ENCODE assay signal across 22 mouse cellular contexts in the genomic region with DNA sequence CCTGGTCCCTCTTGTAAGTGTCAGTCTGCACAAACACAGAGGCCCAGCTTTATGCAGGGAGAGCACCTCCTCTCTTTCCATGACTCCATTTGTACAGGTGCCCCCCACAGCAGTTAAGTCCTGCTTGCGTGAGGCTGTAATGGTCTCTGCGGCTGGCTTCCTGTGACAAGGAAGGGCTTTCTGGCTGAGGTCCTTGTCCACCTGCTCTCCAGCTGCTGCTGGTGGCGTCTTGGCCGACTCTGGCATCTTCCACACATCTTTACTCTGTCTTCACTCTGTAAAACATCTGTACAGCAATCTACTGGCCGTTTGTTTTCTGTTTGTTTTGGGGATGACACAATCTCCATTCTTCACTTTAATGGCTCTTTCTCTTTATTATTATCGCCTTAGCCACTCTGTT.
A peak's percentile ranks its signal among the peaks of the same experiment; 100 is the strongest.
DNase-seq lines count a peak whose midpoint lies in the region; ATAC-seq and TF ChIP-seq lines count a peak whose summit lies in the region.
"Had no signal": no experiment of that assay in that cellular context is flagged by ENCODE, and none has a peak within 500 bp of the region (broad histone marks: within the 10 kb centered on the region; RNA-seq: fewer than 3 reads in every experiment).

No protein-coding gene starts in this region.

- TF ChIP-seq CTCF in stomach, postnatal 0 days (IDR thresholded peaks at IDR 0.05; ENCODE audit: low read depth), result no peak

- H3K27me3 ChIP-seq in hindbrain, embryonic 10.5 days (ENCODE audit: insufficient read depth, poor library complexity, severe bottlenecking), result peaks cover 95% of the 10 kb centered on the region
- peaks cover 79% of the 10 kb centered on the region for H3K27me3 ChIP-seq in hindbrain, embryonic 14.5 days (ENCODE audit: control insufficient read depth, insufficient read depth, low read length)
- H3K27me3 ChIP-seq in embryonic facial prominence, embryonic 12.5 days, result no peaks in the 10 kb centered on the region
- peaks cover under 1% of the 10 kb centered on the region for H3K27me3 ChIP-seq in limb, embryonic 12.5 days
- H3K27me3 ChIP-seq in stomach, postnatal 0 days (ENCODE audit: control insufficient read depth, insufficient read depth, low read length), result no peaks in the 10 kb centered on the region
- H3K27me3 ChIP-seq: forebrain, embryonic 15.5 days had no signal

- TF ChIP-seq EP300 in stomach, postnatal 0 days (optimal IDR thresholded peaks at IDR 0.05), result no peak

- no peak overlapping the region for H3K4me3 ChIP-seq in hindbrain, embryonic 10.5 days
- no peak overlapping the region for H3K4me3 ChIP-seq in hindbrain, embryonic 14.5 days (replicated peaks; ENCODE audit: low read length)
- H3K4me3 ChIP-seq in embryonic facial prominence, embryonic 12.5 days, result no peak overlapping the region
- no peak overlapping the region for H3K4me3 ChIP-seq in limb, embryonic 12.5 days (replicated peaks)
- H3K4me3 ChIP-seq in stomach, postnatal 0 days (ENCODE audit: low read depth, low read length), result no peak overlapping the region
- H3K4me3 ChIP-seq: forebrain, embryonic 15.5 days; midbrain, embryonic 10.5 days had no signal

- no peak for ATAC-seq in hindbrain, embryonic 14.5 days (ENCODE audit: low FRiP score)
- no peak for ATAC-seq in embryonic facial prominence, embryonic 12.5 days (ENCODE audit: insufficient number of reproducible peaks, insufficient read depth, low FRiP score, low TSS enrichment)
- ATAC-seq in limb, embryonic 12.5 days (ENCODE audit: insufficient number of reproducible peaks, insufficient read depth, low FRiP score, low TSS enrichment, low read depth), result no peak
- ATAC-seq in stomach, postnatal 0 days (ENCODE audit: low FRiP score, low TSS enrichment), result no peak
- ATAC-seq: activated CD4-positive, CD25-positive, alpha-beta regulatory T cell, adult 4 months; forebrain, embryonic 15.5 days; hindbrain, postnatal 0 days had no signal

- WGBS in hindbrain, embryonic 10.5 days, result 68% methylated on average over 6 of the region's 6 CpGs
- 75% methylated on average over 6 of the region's 6 CpGs for WGBS in hindbrain, embryonic 14.5 days
- 48% methylated on average over 6 of the region's 6 CpGs for WGBS in embryonic facial prominence, embryonic 12.5 days
- 18% methylated on average over 6 of the region's 6 CpGs for WGBS in limb, embryonic 12.5 days
- 44% methylated on average over 6 of the region's 6 CpGs for whole genome bisulfite sequencing in stomach, postnatal 0 days

- peaks cover 82% of the 10 kb centered on the region for H3K4me1 ChIP-seq in hindbrain, embryonic 10.5 days (replicated peaks)
- H3K4me1 ChIP-seq in hindbrain, embryonic 14.5 days (replicated peaks; ENCODE audit: control insufficient read depth, insufficient read depth, low read length), result peaks cover 18% of the 10 kb centered on the region
- H3K4me1 ChIP-seq in embryonic facial prominence, embryonic 12.5 days, result peaks cover 67% of the 10 kb centered on the region
- H3K4me1 ChIP-seq in limb, embryonic 12.5 days (replicated peaks), result peaks cover 94% of the 10 kb centered on the region
- no peaks in the 10 kb centered on the region; the same call in 1 of the 2 replicates for H3K4me1 ChIP-seq in stomach, postnatal 0 days (replicated peaks; ENCODE audit: control insufficient read depth, insufficient read depth)

- peak; percentile 11 for DNase-seq in gastrocnemius, postnatal 25 days
- no peak for DNase-seq in gastrocnemius, postnatal 36 days
- no peak for DNase-seq in hindbrain, embryonic 10.5 days (ENCODE audit: low spot score)
- no peak for DNase-seq in hindbrain, embryonic 14.5 days (ENCODE audit: low spot score)
- DNase-seq in thymus, postnatal 10 days (ENCODE audit: low spot score in 2 of 2), result no peak
- no peak for DNase-seq in stomach, postnatal 0 days (ENCODE audit: low spot score)
- DNase-seq: adrenal gland, postnatal 10 days; cerebellum, postnatal 10 days; kidney, adult 11 months; liver; right cerebral cortex, postnatal 14 days; spleen, adult 18-20 months; thymus, postnatal 4 days had no signal

- H3K36me3 ChIP-seq in hindbrain, embryonic 10.5 days, result no peaks in the 10 kb centered on the region
- no peaks in the 10 kb centered on the region for H3K36me3 ChIP-seq in hindbrain, embryonic 14.5 days (replicated peaks; ENCODE audit: control insufficient read depth, insufficient read depth)
- no peaks in the 10 kb centered on the region for H3K36me3 ChIP-seq in embryonic facial prominence, embryonic 12.5 days
- no peaks in the 10 kb centered on the region for H3K36me3 ChIP-seq in limb, embryonic 12.5 days
- no peaks in the 10 kb centered on the region for H3K36me3 ChIP-seq in stomach, postnatal 0 days (ENCODE audit: control insufficient read depth, insufficient read depth, low read length)
- H3K36me3 ChIP-seq: forebrain, embryonic 15.5 days; G1E; midbrain, embryonic 10.5 days had no signal

- H3K9ac ChIP-seq in hindbrain, embryonic 14.5 days, result no peak overlapping the region
- no peak overlapping the region for H3K9ac ChIP-seq in embryonic facial prominence, embryonic 12.5 days
- no peak overlapping the region for H3K9ac ChIP-seq in limb, embryonic 12.5 days (replicated peaks)
- H3K9ac ChIP-seq in stomach, postnatal 0 days (ENCODE audit: low read length), result no peak overlapping the region
- H3K9ac ChIP-seq: forebrain, embryonic 15.5 days had no signal

- intact Hi-C loops in gastrocnemius, postnatal 36 days (cut with DNase I), result no loop called here

- H3K27ac ChIP-seq in hindbrain, embryonic 10.5 days, result peak overlapping the region; percentile 82
- H3K27ac ChIP-seq in hindbrain, embryonic 14.5 days, result no peak overlapping the region
- peak overlapping the region; percentile 37 for H3K27ac ChIP-seq in embryonic facial prominence, embryonic 12.5 days
- peak overlapping the region; percentile 79 for H3K27ac ChIP-seq in limb, embryonic 12.5 days
- H3K27ac ChIP-seq in stomach, postnatal 0 days (replicated peaks), result no peak overlapping the region
- H3K27ac ChIP-seq: forebrain, embryonic 15.5 days; hindbrain, postnatal 0 days; kidney, postnatal 0 days; macrophage had no signal

- H3K9me3 ChIP-seq in hindbrain, embryonic 10.5 days, result no peaks in the 10 kb centered on the region
- no peaks in the 10 kb centered on the region for H3K9me3 ChIP-seq in hindbrain, embryonic 14.5 days (ENCODE audit: control insufficient read depth, low read length)
- H3K9me3 ChIP-seq in embryonic facial prominence, embryonic 12.5 days, result no peaks in the 10 kb centered on the region
- no peaks in the 10 kb centered on the region for H3K9me3 ChIP-seq in limb, embryonic 12.5 days
- H3K9me3 ChIP-seq in stomach, postnatal 0 days (ENCODE audit: control insufficient read depth, low read length), result no peaks in the 10 kb centered on the region
- H3K9me3 ChIP-seq: forebrain, embryonic 15.5 days; G1E; midbrain, embryonic 10.5 days had no signal

- no peak overlapping the region for H3K4me2 ChIP-seq in hindbrain, embryonic 14.5 days (replicated peaks)
- no peak overlapping the region for H3K4me2 ChIP-seq in embryonic facial prominence, embryonic 12.5 days (replicated peaks)
- H3K4me2 ChIP-seq in limb, embryonic 12.5 days, result no peak overlapping the region
- no peak overlapping the region for H3K4me2 ChIP-seq in stomach, postnatal 0 days (replicated peaks; ENCODE audit: low read depth)
- H3K4me2 ChIP-seq: forebrain, embryonic 15.5 days had no signal

Comparison
In these comparisons a context has a peak if more than half of its experiments do, and no peak if none do; other contexts are left out.
1. H3K27ac ChIP-seq: peak in hindbrain, embryonic 10.5 days (single experiment), embryonic facial prominence, embryonic 12.5 days (single experiment) and limb, embryonic 12.5 days (single experiment); none in hindbrain, embryonic 14.5 days (single experiment) and stomach, postnatal 0 days (single experiment).